ENCODE assay signal across 28 mouse cellular contexts in genomic region chr19:24197338-24197737, GRCm38 (mm10).
"Had no signal": no experiment of that assay in that cellular context is flagged by ENCODE, and none has a peak within 500 bp of the region (broad histone marks: within the 10 kb centered on the region; RNA-seq: fewer than 3 reads in every experiment).

No protein-coding gene starts in this region.

- H3K27ac ChIP-seq: heart, embryonic 13.5 days; heart, embryonic 15.5 days; hindbrain, embryonic 10.5 days; hindbrain, embryonic 12.5 days; hindbrain, embryonic 14.5 days; intestine, embryonic 15.5 days; layer of hippocampus, adult 2 months; left cerebral cortex, adult 2 months; limb, embryonic 10.5 days; limb, embryonic 12.5 days; liver, embryonic 13.5 days; liver, embryonic 15.5 days had no signal

- H3K4me1 ChIP-seq: hindbrain, embryonic 10.5 days; intestine, embryonic 15.5 days; liver, embryonic 13.5 days; liver, embryonic 15.5 days had no signal

- ATAC-seq: hindbrain, embryonic 16.5 days; inflammation-experienced regulatory T-cells, adult 6 months; intestine, embryonic 15.5 days; intestine, postnatal 0 days had no signal

- H3K4me3 ChIP-seq: heart, embryonic 13.5 days; heart, embryonic 15.5 days; hindbrain, embryonic 10.5 days; hindbrain, embryonic 12.5 days; intestine, embryonic 15.5 days; layer of hippocampus, adult 2 months; left cerebral cortex, adult 2 months; limb, embryonic 10.5 days; limb, embryonic 12.5 days; liver, embryonic 13.5 days; liver, embryonic 15.5 days had no signal

- H3K36me3 ChIP-seq: heart, embryonic 15.5 days; hindbrain, embryonic 10.5 days; hindbrain, embryonic 12.5 days; intestine, embryonic 15.5 days; limb, embryonic 10.5 days; limb, embryonic 12.5 days; liver, embryonic 13.5 days; liver, embryonic 15.5 days had no signal

- H3K9me3 ChIP-seq: heart, embryonic 15.5 days; limb, embryonic 10.5 days had no signal

- H3K27me3 ChIP-seq: heart, embryonic 13.5 days; heart, embryonic 15.5 days; hindbrain, embryonic 12.5 days; intestine, embryonic 15.5 days; limb, embryonic 12.5 days; liver, embryonic 13.5 days; liver, embryonic 15.5 days had no signal

- H3K9ac ChIP-seq: heart, embryonic 13.5 days; heart, embryonic 15.5 days; hindbrain, embryonic 12.5 days; hindbrain, embryonic 14.5 days; intestine, embryonic 15.5 days; limb, embryonic 12.5 days; liver, embryonic 13.5 days; liver, embryonic 15.5 days had no signal

- DNase-seq: gastrocnemius, postnatal 14 days; gastrocnemius, postnatal 36 days; heart, adult 18-20 months; heart, postnatal 14 days; heart, postnatal 4 days; kidney, adult 18-20 months; kidney, adult 8-10 months; kidney, postnatal 10 days; kidney, postnatal 25 days; kidney, postnatal 4 days; liver; liver, embryonic 13.5 days had no signal

- H3K4me2 ChIP-seq: heart, embryonic 11.5 days; heart, embryonic 13.5 days; heart, embryonic 15.5 days; hindbrain, embryonic 12.5 days; hindbrain, embryonic 14.5 days; intestine, embryonic 15.5 days; limb, embryonic 12.5 days; liver, embryonic 11.5 days; liver, embryonic 13.5 days; liver, embryonic 15.5 days had no signal
